In genomic region chr12:13083337-13084054, GRCm38 (mm10) we compare ENCODE assay signal across 8 mouse cellular contexts.
DNase-seq lines count a peak whose midpoint lies in the region; ATAC-seq and TF ChIP-seq lines count a peak whose summit lies in the region.

No protein-coding gene starts in this region.

- DNase-seq in heart, adult 8-10 months (ENCODE audit: low spot score) = peak; percentile 8
- no peak for DNase-seq in heart, adult 11 months
- peak; percentile 6 to 12 for DNase-seq in cerebellum, postnatal 36 days
- peak; percentile 85 for DNase-seq in midbrain, embryonic 14.5 days
- no peak for DNase-seq in thymus, postnatal 14 days
- DNase-seq in liver, postnatal 0 days = no peak

- TF ChIP-seq CTCF in liver, postnatal 0 days (IDR thresholded peaks at IDR 0.05; ENCODE audit: low read depth) = no peak

- peaks cover 6% of the 10 kb centered on the region; the same call in 1 of the 2 replicates for H3K4me1 ChIP-seq in hindbrain, embryonic 13.5 days (replicated peaks)
- H3K4me1 ChIP-seq in midbrain, embryonic 14.5 days (ENCODE audit: control insufficient read depth, insufficient read depth, low read length) = no peaks in the 10 kb centered on the region
- no peaks in the 10 kb centered on the region for H3K4me1 ChIP-seq in liver, postnatal 0 days (ENCODE audit: insufficient read depth)

- no peaks in the 10 kb centered on the region for H3K27me3 ChIP-seq in hindbrain, embryonic 13.5 days
- H3K27me3 ChIP-seq in midbrain, embryonic 14.5 days (ENCODE audit: control insufficient read depth, insufficient read depth, low read length) = no peaks in the 10 kb centered on the region
- H3K27me3 ChIP-seq in liver, postnatal 0 days (ENCODE audit: insufficient read depth, low read length) = no peaks in the 10 kb centered on the region

- no peaks in the 10 kb centered on the region for H3K36me3 ChIP-seq in hindbrain, embryonic 13.5 days
- H3K36me3 ChIP-seq in midbrain, embryonic 14.5 days (ENCODE audit: control insufficient read depth, insufficient read depth, low read length) = no peaks in the 10 kb centered on the region
- H3K36me3 ChIP-seq in liver, postnatal 0 days (replicated peaks; ENCODE audit: insufficient read depth, low read length) = no peaks in the 10 kb centered on the region

- H3K4me2 ChIP-seq in hindbrain, embryonic 13.5 days = no peak overlapping the region
- H3K4me2 ChIP-seq in midbrain, embryonic 14.5 days (ENCODE audit: low read length) = no peak overlapping the region
- no peak overlapping the region for H3K4me2 ChIP-seq in liver, postnatal 0 days (ENCODE audit: low read depth, low read length)

- no peaks in the 10 kb centered on the region for H3K9me3 ChIP-seq in hindbrain, embryonic 13.5 days
- H3K9me3 ChIP-seq in midbrain, embryonic 14.5 days (ENCODE audit: control insufficient read depth, low read length) = no peaks in the 10 kb centered on the region
- no peaks in the 10 kb centered on the region for H3K9me3 ChIP-seq in liver, postnatal 0 days (ENCODE audit: low read length)

- no peak overlapping the region for H3K9ac ChIP-seq in hindbrain, embryonic 13.5 days
- H3K9ac ChIP-seq in midbrain, embryonic 14.5 days (replicated peaks; ENCODE audit: low read length) = no peak overlapping the region
- H3K9ac ChIP-seq in liver, postnatal 0 days (replicated peaks) = no peak overlapping the region

- no peak for TF ChIP-seq EP300 in liver, postnatal 0 days (IDR thresholded peaks at IDR 0.05; ENCODE audit: low read depth)

- H3K27ac ChIP-seq in hindbrain, embryonic 13.5 days = peak overlapping the region; percentile 35
- H3K27ac ChIP-seq in midbrain, embryonic 14.5 days (replicated peaks; ENCODE audit: low read depth, low read length) = no peak overlapping the region
- no peak overlapping the region for H3K27ac ChIP-seq in liver, postnatal 0 days (ENCODE audit: low read depth)

- peak; percentile 72 for ATAC-seq in hindbrain, embryonic 13.5 days (ENCODE audit: low FRiP score)
- ATAC-seq in midbrain, embryonic 14.5 days (ENCODE audit: low FRiP score, low TSS enrichment) = peak; percentile 68
- no peak for ATAC-seq in CD4-positive, CD25-positive, alpha-beta regulatory T cell, adult 4 months
- ATAC-seq in liver, postnatal 0 days = no peak

- 40% methylated on average over 8 of the region's 8 CpGs for WGBS in hindbrain, embryonic 13.5 days
- 40% methylated on average over 8 of the region's 8 CpGs for WGBS in midbrain, embryonic 14.5 days
- 75% methylated on average over 8 of the region's 8 CpGs for WGBS in liver, postnatal 0 days (ENCODE audit: insufficient replicate concordance)

- H3K4me3 ChIP-seq in hindbrain, embryonic 13.5 days = no peak overlapping the region
- no peak overlapping the region for H3K4me3 ChIP-seq in midbrain, embryonic 14.5 days (replicated peaks; ENCODE audit: low read depth, low read length)
- H3K4me3 ChIP-seq in liver, postnatal 0 days (ENCODE audit: low read depth, low read length) = no peak overlapping the region

Comparison
In these comparisons a context has a peak if more than half of its experiments do, and no peak if none do; other contexts are left out.
1. DNase-seq: peak in heart, adult 8-10 months (single experiment), cerebellum, postnatal 36 days (2 of 2) and midbrain, embryonic 14.5 days (single experiment); none in heart, adult 11 months (single experiment), thymus, postnatal 14 days (single experiment) and liver, postnatal 0 days (single experiment).
2. ATAC-seq: peak in hindbrain, embryonic 13.5 days (single experiment) and midbrain, embryonic 14.5 days (single experiment); none in CD4-positive, CD25-positive, alpha-beta regulatory T cell, adult 4 months (single experiment) and liver, postnatal 0 days (single experiment).